Mouse (Mus musculus) forebrain, postnatal 0 days (tissue): ENCODE data around the gene Dock2. TPM values are rescaled to one million over a fixed set of nuclear protein-coding genes. Genes with fewer than 3 reads are reported as not detected.
A peak's percentile ranks its signal among the peaks of the same experiment; 100 is the strongest.

Experiments used
- ATAC-seq: fragments of 200-750 bp; cut with Nextera tagmentation; 2 replicates; pipeline ENCODE4 v1.8.0; 2017; ENCODE audit warnings: mild to moderate bottlenecking, moderate library complexity
- DNase-seq: peaks from one replicate; pipeline ENCODE4 v3.0.0-alpha.2; 2015
- H3K27ac ChIP-seq: fragments of 300-500 bp; sonication (generic); 2 replicates; pipeline ENCODE4 v1.5.1; 2014; ENCODE audit warnings: low read depth, mild to moderate bottlenecking, antibody characterized with exemption, low read length, moderate library complexity, mixed read lengths
- H3K27me3 ChIP-seq: fragments of 300-500 bp; sonication (generic); 2 replicates; pipeline ENCODE4 v1.6.1; 2014; ENCODE audit warnings: mild to moderate bottlenecking, low read length, mixed read lengths; ENCODE audit not compliant: insufficient read depth
- H3K36me3 ChIP-seq: fragments of 300-500 bp; sonication (generic); 2 replicates; pipeline ENCODE4 v1.6.1; 2014; ENCODE audit warnings: mild to moderate bottlenecking, moderate library complexity; ENCODE audit not compliant: insufficient read depth
- H3K4me1 ChIP-seq: fragments of 300-500 bp; sonication (generic); 2 replicates; pipeline ENCODE4 v1.6.1; 2014; ENCODE audit warnings: antibody characterized with exemption; ENCODE audit not compliant: insufficient read depth
- H3K4me2 ChIP-seq: fragments of 300-500 bp; sonication (generic); 2 replicates; pipeline ENCODE4 v1.6.1; 2014; ENCODE audit warnings: low read depth, mild to moderate bottlenecking, moderate library complexity
- H3K4me3 ChIP-seq: fragments of 300-500 bp; sonication (generic); 2 replicates; pipeline ENCODE4 v1.5.1; 2014; ENCODE audit warnings: low read depth, low read length, mixed read lengths
- H3K9ac ChIP-seq: fragments of 300-500 bp; sonication (generic); 2 replicates; pipeline ENCODE4 v1.6.1; 2014; ENCODE audit warnings: mild to moderate bottlenecking
- H3K9me3 ChIP-seq: fragments of 300-500 bp; sonication (generic); 2 replicates; pipeline ENCODE4 v1.6.1; 2016; ENCODE audit warnings: low read length
- CTCF ChIP-seq: sonication (generic); IDR thresholded peaks from 2 replicates; pipeline ENCODE4 v1.5.1; 2016; ENCODE audit warnings: antibody characterized with exemption, control low read depth, low read depth
- WGBS: fragments of 180-500 bp; shearing (Covaris S2); extraction: QIAGEN DNeasy Blood & Tissue Kit; methylation state at CpG from one replicate; pipeline ENCODE4 v1.1.7; 2014; 5-methylcytosine and 5-hydroxymethylcytosine counted together
- polyA plus RNA-seq: library from polyadenylated mRNA; unstranded; fragments of >200 nt; fragmentation: Nextera tagmentation; extraction: Ambion mirVana; gene quantifications from 2 replicates; pipeline ENCODE4 v1.2.1, GENCODE M21; 2015
- total RNA-seq: library from RNA; depleted of rRNA; stranded (reverse); fragments of >200 nt; gene quantifications from 2 replicates; pipeline ENCODE4 v1.2.3, GENCODE M21; 2014

Gene Dock2
- total and polyA plus RNA-seq, 2 experiments from 2014 or later, result 0.63 to 2.3 TPM

DNA sequence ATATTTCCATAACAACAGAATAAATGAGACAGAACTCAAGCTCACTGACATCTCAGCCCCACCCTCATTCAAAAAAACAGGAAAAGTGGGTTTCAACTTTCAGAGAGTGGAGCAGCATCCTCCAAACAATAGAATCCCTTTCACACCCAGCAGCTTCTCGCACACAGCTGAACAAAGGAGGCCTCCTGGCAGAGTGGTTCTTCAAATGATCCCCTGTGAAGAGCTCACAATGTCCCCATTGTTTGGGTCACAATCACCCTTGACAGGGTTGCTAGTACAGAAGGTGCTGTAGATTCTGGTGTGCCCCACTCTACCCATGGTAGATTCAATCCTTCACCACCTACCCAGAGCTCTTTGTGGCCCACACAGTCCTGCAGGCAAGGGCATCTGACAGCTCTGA, 44.7 kb downstream of the Dock2 start:
- Histone ChIP-seq H3K4me2 (no peak overlapping the region), H3K4me3 (no peak overlapping the region), H3K4me1 (no peaks in the 10 kb centered on the region), H3K27ac (no peak overlapping the region), H3K36me3 (no peaks in the 10 kb centered on the region), H3K9me3 (no peaks in the 10 kb centered on the region), H3K27me3 (no peaks in the 10 kb centered on the region), H3K9ac (no peak overlapping the region)
- WGBS, result 11% methylated on average over 1 of the region's 1 CpGs
- TF ChIP-seq CTCF, result no peak
- ATAC-seq, result peak; percentile 88
- peak; percentile 17 for DNase-seq

DNA sequence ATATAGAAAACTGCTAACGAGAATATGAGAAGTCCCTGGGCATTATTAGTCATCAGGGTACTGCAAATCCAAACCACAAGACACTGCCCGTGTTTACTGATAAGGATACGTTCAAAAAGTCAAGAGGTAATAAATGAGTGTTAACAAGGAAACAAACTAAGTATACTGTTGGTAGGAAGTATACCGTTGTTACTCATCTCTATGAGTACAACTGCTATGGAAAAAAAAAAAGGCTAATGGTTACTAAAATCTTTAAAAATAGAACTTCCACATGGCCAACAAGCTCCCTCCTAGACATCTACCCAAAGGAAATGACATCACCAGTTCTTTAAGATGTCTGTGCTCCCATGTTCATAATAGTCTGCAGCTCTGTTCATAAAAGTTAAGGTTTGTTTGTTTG, 46.5 kb downstream of the Dock2 start:
- no peak overlapping the region for H3K4me2 ChIP-seq
- H3K27ac ChIP-seq, result no peak overlapping the region
- H3K27me3 ChIP-seq, result no peaks in the 10 kb centered on the region
- H3K9me3 ChIP-seq, result no peaks in the 10 kb centered on the region
- TF ChIP-seq CTCF, result no peak
- DNase-seq (no peak), ATAC-seq (no peak)
- no peak overlapping the region for H3K9ac ChIP-seq
- no peak overlapping the region for H3K4me3 ChIP-seq
- no peaks in the 10 kb centered on the region for H3K4me1 ChIP-seq
- no peaks in the 10 kb centered on the region for H3K36me3 ChIP-seq
- 92% methylated on average over 4 of the region's 4 CpGs for WGBS

DNA sequence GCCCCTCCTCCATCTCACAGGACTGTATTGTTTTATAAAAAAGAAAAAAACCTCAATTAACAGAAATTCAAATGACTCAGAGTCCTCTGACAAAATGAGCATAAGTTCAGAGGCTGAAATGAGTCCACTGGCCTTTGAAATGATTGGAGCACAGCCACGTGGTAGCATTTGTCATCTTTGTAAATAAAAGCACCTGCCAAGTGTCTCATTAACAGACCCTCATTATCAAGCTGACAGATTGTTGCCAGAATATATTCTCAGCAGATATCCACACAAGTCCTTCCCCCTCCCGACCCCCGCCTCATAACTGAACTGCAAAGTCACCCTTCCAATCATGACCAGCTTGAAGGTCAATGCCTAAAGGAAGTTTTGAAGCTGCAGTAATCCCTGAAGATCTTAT, 49.7 kb downstream of the Dock2 start:
- TF ChIP-seq CTCF, result no peak
- Histone ChIP-seq H3K27ac (no peak overlapping the region), H3K4me3 (no peak overlapping the region), H3K4me1 (no peaks in the 10 kb centered on the region), H3K9ac (no peak overlapping the region), H3K9me3 (no peaks in the 10 kb centered on the region), H3K4me2 (no peak overlapping the region), H3K36me3 (no peaks in the 10 kb centered on the region), H3K27me3 (no peaks in the 10 kb centered on the region)
- no peak for ATAC-seq
- 29% methylated on average over 3 of the region's 3 CpGs for WGBS
- no peak for DNase-seq

DNA sequence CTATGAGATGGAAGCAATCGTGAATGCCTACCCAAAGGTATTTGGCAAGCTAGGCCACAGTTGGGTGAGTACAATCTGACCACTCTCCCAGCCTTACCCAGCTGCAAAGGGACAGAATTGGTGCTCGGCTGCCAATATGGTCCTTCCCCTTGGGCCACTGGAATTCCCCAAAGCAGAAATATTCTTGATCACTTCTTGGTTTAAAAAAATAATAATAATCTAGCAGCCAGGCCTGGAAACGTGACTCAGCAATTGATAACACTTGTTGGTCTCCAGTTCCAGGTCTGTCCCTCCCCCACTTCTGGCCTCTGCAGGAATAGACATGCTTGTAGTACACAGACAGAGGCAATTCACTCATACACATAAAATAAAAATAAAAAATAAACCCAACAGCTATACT, 56.2 kb downstream of the Dock2 start:
- no peaks in the 10 kb centered on the region for H3K4me1 ChIP-seq
- H3K9me3 ChIP-seq, result no peaks in the 10 kb centered on the region
- no peak overlapping the region for H3K9ac ChIP-seq
- no peaks in the 10 kb centered on the region for H3K36me3 ChIP-seq
- no peaks in the 10 kb centered on the region for H3K27me3 ChIP-seq
- DNase-seq (no peak), ATAC-seq (no peak)
- H3K4me3 ChIP-seq, result no peak overlapping the region
- no peak for TF ChIP-seq CTCF
- no peak overlapping the region for H3K27ac ChIP-seq
- H3K4me2 ChIP-seq, result no peak overlapping the region
- WGBS, result 84% methylated on average over 3 of the region's 3 CpGs

DNA sequence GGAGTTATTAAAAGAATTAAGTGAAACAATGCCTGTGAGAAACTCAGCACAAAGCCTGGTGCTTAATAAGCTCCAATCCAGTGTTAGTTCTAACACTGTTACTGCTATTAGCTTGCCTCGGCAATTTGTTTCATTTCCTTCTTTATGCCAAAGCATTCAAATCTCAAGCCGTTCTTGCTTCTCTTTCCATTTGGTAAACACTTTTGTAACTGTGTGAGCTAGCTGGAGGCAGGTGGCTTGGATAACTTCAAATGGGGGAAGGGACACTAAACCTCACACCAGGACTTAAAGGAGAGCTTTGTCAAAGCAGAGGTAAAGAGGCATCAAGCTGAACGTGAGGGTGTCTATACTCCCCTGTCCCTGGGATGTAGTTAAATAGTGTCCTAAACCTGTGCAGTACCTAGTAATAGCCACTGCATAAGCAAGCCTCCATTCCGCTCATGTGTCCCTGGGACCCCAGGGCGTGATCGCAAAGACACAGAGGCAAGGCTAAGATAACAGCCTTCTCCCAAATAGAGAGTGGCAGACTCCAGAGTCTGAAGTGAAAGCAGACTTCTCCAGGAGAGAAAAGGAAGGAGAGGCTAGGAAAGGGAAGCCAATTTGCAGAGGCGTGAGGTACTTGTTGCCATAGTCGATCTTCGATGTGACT, 56.9 kb downstream of the Dock2 start:
- Histone ChIP-seq H3K4me3 (no peak overlapping the region), H3K9ac (no peak overlapping the region), H3K27ac (no peak overlapping the region), H3K36me3 (no peaks in the 10 kb centered on the region), H3K4me2 (no peak overlapping the region), H3K9me3 (no peaks in the 10 kb centered on the region), H3K27me3 (no peaks in the 10 kb centered on the region), H3K4me1 (no peaks in the 10 kb centered on the region)
- WGBS, result 77% methylated on average over 9 of the region's 9 CpGs
- no peak for ATAC-seq
- DNase-seq, result no peak
- no peak for TF ChIP-seq CTCF

DNA sequence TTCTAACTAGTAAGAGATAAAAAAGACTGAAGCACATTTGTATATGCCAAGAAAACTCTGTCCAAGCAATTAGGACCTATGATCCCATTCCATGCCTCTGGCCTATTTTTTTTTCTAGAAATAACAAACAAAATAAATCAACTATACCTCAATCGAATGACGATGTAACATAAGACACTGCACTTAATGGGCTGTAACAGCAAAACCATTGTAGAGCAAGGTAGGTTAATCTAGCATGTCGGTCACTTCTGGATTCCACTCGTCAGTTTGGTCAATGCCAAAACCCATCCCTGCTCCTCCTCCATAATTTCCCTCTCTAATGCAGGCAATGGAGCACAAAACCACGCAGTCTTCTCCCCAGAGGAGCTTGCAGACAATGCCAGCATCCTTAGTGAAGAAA, 70.3 kb downstream of the Dock2 start:
- ATAC-seq (no peak), DNase-seq (no peak)
- 88% methylated on average over 5 of the region's 5 CpGs for WGBS
- Histone ChIP-seq H3K9me3 (no peaks in the 10 kb centered on the region), H3K27ac (no peak overlapping the region), H3K9ac (no peak overlapping the region), H3K36me3 (no peaks in the 10 kb centered on the region), H3K4me2 (no peak overlapping the region), H3K27me3 (no peaks in the 10 kb centered on the region), H3K4me3 (no peak overlapping the region), H3K4me1 (no peaks in the 10 kb centered on the region)
- no peak for TF ChIP-seq CTCF

DNA sequence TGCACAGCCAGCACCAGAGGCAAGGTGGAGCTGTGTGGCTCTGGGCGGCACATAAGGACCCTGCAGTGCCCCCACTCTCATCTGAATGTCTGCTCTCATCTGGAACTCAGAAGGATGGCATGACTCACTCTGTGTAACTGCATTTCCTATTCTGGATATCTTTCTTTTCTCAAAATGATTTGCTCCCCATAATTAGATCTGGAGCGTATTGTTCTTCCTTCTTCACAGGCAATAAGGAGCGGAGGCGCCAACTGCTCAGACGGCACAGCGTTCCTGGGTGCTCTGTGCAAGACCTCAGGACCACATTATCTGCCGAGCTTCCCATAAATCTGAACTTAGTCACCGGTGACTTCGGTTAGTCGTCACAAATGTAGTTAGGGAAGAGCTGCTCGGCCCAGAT, 75.4 kb downstream of the Dock2 start:
- Histone ChIP-seq H3K36me3 (no peaks in the 10 kb centered on the region), H3K27ac (no peak overlapping the region), H3K4me1 (no peaks in the 10 kb centered on the region), H3K9me3 (no peaks in the 10 kb centered on the region), H3K4me2 (no peak overlapping the region), H3K27me3 (no peaks in the 10 kb centered on the region), H3K4me3 (no peak overlapping the region), H3K9ac (no peak overlapping the region)
- DNase-seq (no peak), ATAC-seq (no peak)
- 87% methylated on average over 11 of the region's 11 CpGs for WGBS
- TF ChIP-seq CTCF, result no peak
